Mouse (Mus musculus) macrophage (primary cell): ENCODE results near the gene Galnt15. TPM values are rescaled to one million over a fixed set of nuclear protein-coding genes. Genes with fewer than 3 reads are reported as not detected.

Experiments used
- H3K27ac ChIP-seq: fragments of 350-480 bp; formaldehyde crosslinking; 2 replicates; pipeline ENCODE4 v1.9.0; 2021
- H3K36me3 ChIP-seq: fragments of 350-480 bp; formaldehyde crosslinking; 2 replicates; pipeline ENCODE4 v1.9.0; 2021; ENCODE audit errors: inconsistent target
- H3K4me3 ChIP-seq: fragments of 350-480 bp; formaldehyde crosslinking; 2 replicates; pipeline ENCODE4 v1.9.0; 2021; ENCODE audit errors: inconsistent target
- H3K79me2 ChIP-seq: fragments of 350-480 bp; formaldehyde crosslinking; 2 replicates; pipeline ENCODE4 v1.9.0; 2021; ENCODE audit errors: inconsistent target
- WGBS: methylation state at CpG from one replicate; pipeline ENCODE4 v1.1.7; 2026; ENCODE audit warnings: inconsistent platforms; ENCODE audit not compliant: missing documents; 5-methylcytosine and 5-hydroxymethylcytosine counted together
- polyA plus RNA-seq: library from polyadenylated mRNA; stranded (reverse); fragments of 250-400 nt; gene quantifications from 3 replicates; pipeline ENCODE4 v1.2.4, GENCODE M21; 2018; ENCODE audit warnings: inconsistent platforms

The Galnt15 gene
- polyA plus RNA-seq, 1 experiment from 2014 or later = not detected

- no peak overlapping the region for H3K4me3 ChIP-seq
- H3K27ac ChIP-seq = no peak overlapping the region
- WGBS = 85% methylated on average over 8 of the region's 8 CpGs
- no peaks in the 10 kb centered on the region for H3K79me2 ChIP-seq
- no peaks in the 10 kb centered on the region for H3K36me3 ChIP-seq
These were observed 9.7 kb upstream of the Galnt15 start for GRCm38 (mm10) chr14:32019091-32019490.

- Histone ChIP-seq H3K27ac (no peak overlapping the region), H3K4me3 (no peak overlapping the region), H3K79me2 (no peaks in the 10 kb centered on the region), H3K36me3 (no peaks in the 10 kb centered on the region)
- WGBS = 79% methylated on average over 9 of the region's 9 CpGs
These were observed 6.8 kb upstream of the Galnt15 start for GRCm38 (mm10) chr14:32021967-32022366.

- Histone ChIP-seq H3K27ac (no peak overlapping the region), H3K4me3 (no peak overlapping the region), H3K36me3 (no peaks in the 10 kb centered on the region), H3K79me2 (no peaks in the 10 kb centered on the region)
These were observed 6.3 kb upstream of the Galnt15 start for GRCm38 (mm10) chr14:32022450-32022849.

- H3K79me2 ChIP-seq = no peaks in the 10 kb centered on the region
- 93% methylated on average over 4 of the region's 4 CpGs for WGBS
- H3K4me3 ChIP-seq = no peak overlapping the region
- H3K27ac ChIP-seq = no peak overlapping the region
- H3K36me3 ChIP-seq = no peaks in the 10 kb centered on the region
These were observed 4.9 kb upstream of the Galnt15 start for GRCm38 (mm10) chr14:32023891-32024290.

GRCm38 (mm10) chr14:32027218-32027617 is 1.6 kb upstream of the Galnt15 start:
- H3K4me3 ChIP-seq = no peak overlapping the region
- H3K79me2 ChIP-seq = no peaks in the 10 kb centered on the region
- no peak overlapping the region for H3K27ac ChIP-seq
- H3K36me3 ChIP-seq = no peaks in the 10 kb centered on the region
- 82% methylated on average over 7 of the region's 7 CpGs for WGBS

- no peaks in the 10 kb centered on the region for H3K79me2 ChIP-seq
- no peak overlapping the region for H3K27ac ChIP-seq
- no peaks in the 10 kb centered on the region for H3K36me3 ChIP-seq
- no peak overlapping the region for H3K4me3 ChIP-seq
- WGBS = 76% methylated on average over 14 of the region's 14 CpGs
These were observed 713 bp downstream of the Galnt15 start for GRCm38 (mm10) chr14:32029411-32029992.

- no peaks in the 10 kb centered on the region for H3K79me2 ChIP-seq
- no peak overlapping the region for H3K4me3 ChIP-seq
- WGBS = 76% methylated on average over 5 of the region's 5 CpGs
- no peak overlapping the region for H3K27ac ChIP-seq
- no peaks in the 10 kb centered on the region for H3K36me3 ChIP-seq
These were observed 1.3 kb downstream of the Galnt15 start for GRCm38 (mm10) chr14:32030073-32030472.

GRCm38 (mm10) chr14:32032522-32032921 is 3.7 kb downstream of the Galnt15 start:
- 14% methylated on average over 4 of the region's 4 CpGs for WGBS
- no peaks in the 10 kb centered on the region for H3K79me2 ChIP-seq
- H3K4me3 ChIP-seq = no peak overlapping the region
- no peaks in the 10 kb centered on the region for H3K36me3 ChIP-seq
- H3K27ac ChIP-seq = no peak overlapping the region

GRCm38 (mm10) chr14:32036482-32036881 is 7.7 kb downstream of the Galnt15 start:
- no peak overlapping the region for H3K4me3 ChIP-seq
- H3K79me2 ChIP-seq = no peaks in the 10 kb centered on the region
- H3K36me3 ChIP-seq = no peaks in the 10 kb centered on the region
- no peak overlapping the region for H3K27ac ChIP-seq
- 89% methylated on average over 5 of the region's 5 CpGs for WGBS

- no peaks in the 10 kb centered on the region for H3K36me3 ChIP-seq
- H3K27ac ChIP-seq = no peak overlapping the region
- WGBS = 88% methylated on average over 8 of the region's 8 CpGs
- H3K79me2 ChIP-seq = no peaks in the 10 kb centered on the region
- H3K4me3 ChIP-seq = no peak overlapping the region
These were observed 9.0 kb downstream of the Galnt15 start for GRCm38 (mm10) chr14:32037661-32038252.

GRCm38 (mm10) chr14:32042108-32042507 is 13.3 kb downstream of the Galnt15 start:
- WGBS = 80% methylated on average over 5 of the region's 5 CpGs
- H3K36me3 ChIP-seq = no peaks in the 10 kb centered on the region
- no peaks in the 10 kb centered on the region for H3K79me2 ChIP-seq

GRCm38 (mm10) chr14:32046357-32046756 is 17.6 kb downstream of the Galnt15 start:
- no peak overlapping the region for H3K4me3 ChIP-seq
- WGBS = 90% methylated on average over 8 of the region's 8 CpGs
- H3K79me2 ChIP-seq = no peaks in the 10 kb centered on the region
- H3K27ac ChIP-seq = no peak overlapping the region
- no peaks in the 10 kb centered on the region for H3K36me3 ChIP-seq

More at GRCm38 (mm10) chr14:32042108-32042507, 13.3 kb downstream of the Galnt15 start:
- Histone ChIP-seq H3K27ac (no peak overlapping the region), H3K4me3 (no peak overlapping the region)

GRCm38 (mm10) chr14:32050171-32050570 is 21.4 kb downstream of the Galnt15 start:
- H3K27ac ChIP-seq = no peak overlapping the region
- no peak overlapping the region for H3K4me3 ChIP-seq
- no peaks in the 10 kb centered on the region for H3K79me2 ChIP-seq
- 79% methylated on average over 6 of the region's 6 CpGs for WGBS
- H3K36me3 ChIP-seq = no peaks in the 10 kb centered on the region

- H3K4me3 ChIP-seq = no peak overlapping the region
These were observed 25.1 kb downstream of the Galnt15 start for GRCm38 (mm10) chr14:32053895-32054294.

GRCm38 (mm10) chr14:32054788-32055187 is 26.0 kb downstream of the Galnt15 start:
- Histone ChIP-seq H3K36me3 (no peaks in the 10 kb centered on the region), H3K27ac (no peak overlapping the region), H3K79me2 (no peaks in the 10 kb centered on the region), H3K4me3 (no peak overlapping the region)
- 91% methylated on average over 9 of the region's 10 CpGs for WGBS

More at GRCm38 (mm10) chr14:32053895-32054294, 25.1 kb downstream of the Galnt15 start:
- 80% methylated on average over 5 of the region's 5 CpGs for WGBS
- no peaks in the 10 kb centered on the region for H3K36me3 ChIP-seq
- no peak overlapping the region for H3K27ac ChIP-seq
- no peaks in the 10 kb centered on the region for H3K79me2 ChIP-seq

GRCm38 (mm10) chr14:32055781-32056180 is 27.0 kb downstream of the Galnt15 start:
- H3K4me3 ChIP-seq = no peak overlapping the region
- H3K79me2 ChIP-seq = no peaks in the 10 kb centered on the region
- H3K36me3 ChIP-seq = no peaks in the 10 kb centered on the region
- WGBS = 93% methylated on average over 8 of the region's 8 CpGs
- no peak overlapping the region for H3K27ac ChIP-seq
